Mouse (Mus musculus) C2C12 (cell line): ENCODE measurements around the gene Gm49325. TPM values are rescaled to one million over a fixed set of nuclear protein-coding genes. Genes with fewer than 3 reads are reported as not detected.

ENCODE experiments used
- H3K27me3 ChIP-seq: one replicate; pipeline ENCODE4 v1.6.1; 2011; ENCODE audit not compliant: control insufficient read depth, insufficient read depth, insufficient read length
- H3K36me3 ChIP-seq: one replicate; pipeline ENCODE4 v1.6.1; 2011; ENCODE audit not compliant: control insufficient read depth, insufficient read depth
- H3K4me3 ChIP-seq: one replicate; pipeline ENCODE4 v1.5.1; 2011; ENCODE audit warnings: mild to moderate bottlenecking, control low read depth; ENCODE audit not compliant: poor library complexity, insufficient read depth, severe bottlenecking
- H3K79me2 ChIP-seq: one replicate; pipeline ENCODE4 v1.6.1; 2011; ENCODE audit not compliant: control insufficient read depth, insufficient read depth
- H3K79me3 ChIP-seq: one replicate; pipeline ENCODE4 v1.6.1; 2011; ENCODE audit warnings: low read depth, control low read depth
- H3ac ChIP-seq: one replicate; pipeline ENCODE3; 2011; ENCODE audit warnings: low read depth; ENCODE audit not compliant: control insufficient read depth, insufficient read length
- CEBPB ChIP-seq: IDR thresholded peaks from one replicate; pipeline ENCODE4 v1.6.1; 2011; ENCODE audit warnings: low read depth, mild to moderate bottlenecking, control low read depth, moderate library complexity
- CTCF ChIP-seq: IDR thresholded peaks from one replicate; pipeline ENCODE4 v1.5.1; 2011; ENCODE audit not compliant: control insufficient read depth, insufficient read depth, insufficient read length
- FOSL1 ChIP-seq: IDR thresholded peaks from one replicate; pipeline ENCODE4 v1.8.0; 2011; ENCODE audit warnings: mild to moderate bottlenecking, low read length; ENCODE audit not compliant: poor library complexity, insufficient read depth, severe bottlenecking
- MAX ChIP-seq: IDR thresholded peaks from one replicate; pipeline ENCODE4 v1.6.1; 2011; ENCODE audit warnings: mild to moderate bottlenecking, control low read depth
- MYOD1 ChIP-seq: IDR thresholded peaks from one replicate; pipeline ENCODE4 v1.6.1; 2011; ENCODE audit warnings: low read depth; ENCODE audit not compliant: control insufficient read depth, insufficient read length
- MYOG ChIP-seq: IDR thresholded peaks from one replicate; pipeline ENCODE4 v1.6.1; 2011; ENCODE audit not compliant: control insufficient read depth, insufficient read length; ENCODE audit errors: extremely low read depth
- USF1 ChIP-seq: IDR thresholded peaks from one replicate; pipeline ENCODE4 v1.6.1; 2011; ENCODE audit warnings: low read depth, mild to moderate bottlenecking, control low read depth, moderate library complexity
- polyA plus RNA-seq: library from polyadenylated mRNA; unstranded; fragments of >200 nt; fragmentation: generic; extraction: Trizol; gene quantifications from one replicate; pipeline ENCODE4 v1.2.1, GENCODE M21; 2012; ENCODE audit warnings: missing spikeins

Gm49325 gene
- polyA plus RNA-seq, 1 experiment = 5.1 TPM

DNA sequence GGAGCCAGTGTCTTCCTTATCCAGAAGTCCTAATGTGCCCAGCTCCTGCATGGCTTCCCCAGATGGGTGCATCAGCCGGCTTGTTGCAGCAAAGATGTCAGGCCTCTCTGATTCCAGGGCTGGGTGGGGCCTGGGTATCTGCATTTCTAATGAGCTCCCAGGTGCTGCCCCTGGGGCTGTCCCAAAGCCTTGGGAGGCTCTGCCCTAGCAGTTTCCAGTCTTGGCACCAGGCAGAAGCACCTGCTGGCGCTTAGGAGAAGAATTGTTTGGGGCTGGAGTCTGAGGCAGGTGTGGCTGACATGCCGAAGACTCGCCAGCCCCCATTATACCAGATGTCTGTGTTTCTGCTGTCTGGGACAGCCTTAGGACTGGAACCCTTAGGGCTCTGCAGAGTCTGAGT, 64.7 kb downstream of the Gm49325 start:
- TF ChIP-seq CEBPB = no peak
- TF ChIP-seq FOSL1 = no peak
- TF ChIP-seq MAX = no peak
- TF ChIP-seq USF1 = no peak
- TF ChIP-seq MYOD1 = no peak
- TF ChIP-seq MYOG = no peak
- TF ChIP-seq CTCF = no peak
- H3ac ChIP-seq = no peak overlapping the region

GRCm38 (mm10) chr10:77671519-77671918, 65.5 kb downstream of the Gm49325 start:
- TF ChIP-seq USF1 = no peak
- TF ChIP-seq FOSL1 = no peak
- TF ChIP-seq CTCF = no peak
- TF ChIP-seq MYOG = no peak
- TF ChIP-seq MAX = no peak
- no peak for TF ChIP-seq MYOD1
- no peak for TF ChIP-seq CEBPB
- no peaks in the 10 kb centered on the region for H3K79me2 ChIP-seq
- no peaks in the 10 kb centered on the region for H3K36me3 ChIP-seq
- peaks cover 24% of the 10 kb centered on the region for H3K27me3 ChIP-seq
- H3ac ChIP-seq = no peak overlapping the region
- no peaks in the 10 kb centered on the region for H3K79me3 ChIP-seq
- H3K4me3 ChIP-seq = no peak overlapping the region

More for the DNA sequence above, 64.7 kb downstream of the Gm49325 start:
- peaks cover 20% of the 10 kb centered on the region for H3K27me3 ChIP-seq
- no peaks in the 10 kb centered on the region for H3K79me3 ChIP-seq
- no peaks in the 10 kb centered on the region for H3K36me3 ChIP-seq
- no peak overlapping the region for H3K4me3 ChIP-seq
- H3K79me2 ChIP-seq = no peaks in the 10 kb centered on the region

- no peak overlapping the region for H3ac ChIP-seq
- H3K4me3 ChIP-seq = no peak overlapping the region
- H3K36me3 ChIP-seq = no peaks in the 10 kb centered on the region
- TF ChIP-seq MYOG (no peak), CTCF (no peak), USF1 (no peak), MYOD1 (no peak), CEBPB (no peak), MAX (no peak), FOSL1 (no peak)
- no peaks in the 10 kb centered on the region for H3K79me2 ChIP-seq
- peaks cover 31% of the 10 kb centered on the region for H3K27me3 ChIP-seq
- H3K79me3 ChIP-seq = no peaks in the 10 kb centered on the region
Measured at GRCm38 (mm10) chr10:77673765-77674164, 67.8 kb downstream of the Gm49325 start.

- H3K79me3 ChIP-seq = no peaks in the 10 kb centered on the region
- no peak overlapping the region for H3K4me3 ChIP-seq
- TF ChIP-seq MAX (no peak), CEBPB (no peak), CTCF (no peak), USF1 (no peak), MYOD1 (no peak), FOSL1 (no peak), MYOG (no peak)
- peaks cover 49% of the 10 kb centered on the region for H3K27me3 ChIP-seq
- no peaks in the 10 kb centered on the region for H3K79me2 ChIP-seq
- H3ac ChIP-seq = no peak overlapping the region
- no peaks in the 10 kb centered on the region for H3K36me3 ChIP-seq
Measured at GRCm38 (mm10) chr10:77677562-77677961, 71.6 kb downstream of the Gm49325 start.

GRCm38 (mm10) chr10:77682994-77683393, 77.0 kb downstream of the Gm49325 start:
- no peaks in the 10 kb centered on the region for H3K79me2 ChIP-seq
- H3K36me3 ChIP-seq = no peaks in the 10 kb centered on the region
- TF ChIP-seq MYOG (no peak), MAX (no peak), CTCF (no peak), CEBPB (no peak), USF1 (no peak), MYOD1 (no peak), FOSL1 (no peak)
- H3K4me3 ChIP-seq = no peak overlapping the region
- H3K79me3 ChIP-seq = no peaks in the 10 kb centered on the region
- H3ac ChIP-seq = no peak overlapping the region
- peaks cover 74% of the 10 kb centered on the region for H3K27me3 ChIP-seq

DNA sequence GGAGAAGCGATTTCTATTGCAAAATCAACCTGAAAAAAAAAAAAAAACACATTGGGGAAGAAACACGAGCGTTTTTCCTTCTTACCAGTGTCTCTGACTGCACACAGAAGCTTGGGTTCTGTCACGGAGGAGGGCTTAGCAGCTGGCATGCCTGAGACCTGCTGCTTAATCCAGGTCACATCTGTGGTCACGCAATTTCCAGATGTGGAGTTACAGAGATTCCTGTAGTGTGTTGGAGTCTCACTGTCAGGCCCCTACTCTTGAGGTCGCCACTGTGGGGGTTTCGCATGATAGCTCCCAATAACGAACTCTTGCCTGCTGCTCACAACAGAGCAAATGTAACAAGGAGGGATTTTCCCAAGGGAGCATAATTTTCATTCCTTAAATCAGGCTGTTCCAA, 78.2 kb downstream of the Gm49325 start:
- H3K27me3 ChIP-seq = peaks cover 75% of the 10 kb centered on the region

More for the DNA sequence above, 78.2 kb downstream of the Gm49325 start:
- Histone ChIP-seq H3K79me3 (no peaks in the 10 kb centered on the region), H3K4me3 (no peak overlapping the region), H3ac (no peak overlapping the region), H3K79me2 (no peaks in the 10 kb centered on the region), H3K36me3 (no peaks in the 10 kb centered on the region)
- TF ChIP-seq FOSL1 (no peak), CTCF (no peak), USF1 (no peak), MYOG (no peak), CEBPB (no peak), MAX (no peak), MYOD1 (no peak)
